Mouse (Mus musculus): ENCODE data around the gene Dpf3.

DNA sequence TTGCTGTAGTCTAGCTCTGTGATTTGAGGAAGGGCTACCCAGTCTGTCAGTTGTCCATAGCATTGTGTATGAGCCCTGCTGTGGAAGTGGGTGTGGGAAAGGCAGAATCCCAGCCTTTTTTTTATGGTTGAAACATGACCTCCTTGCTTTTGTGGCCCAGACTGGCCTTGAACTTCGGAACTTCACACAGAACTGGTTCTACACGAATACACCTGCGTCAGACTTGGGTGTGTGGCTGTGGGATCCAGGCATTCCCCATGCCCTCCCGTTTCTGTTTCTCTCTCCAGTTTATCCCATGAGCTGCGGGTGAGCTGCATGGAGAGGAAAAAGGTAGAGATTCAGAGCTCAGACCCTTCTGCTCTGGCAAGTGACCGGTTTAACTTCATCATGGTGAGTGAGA lies 44.5 kb upstream of the Dpf3 start:
- no peak for TF ChIP-seq POLR2A (IDR thresholded peaks at IDR 0.05; ENCODE audit: control insufficient read depth, low read depth, low read length)
- no peak for TF ChIP-seq CTCF (IDR thresholded peaks at IDR 0.05; ENCODE audit: control insufficient read depth, insufficient read depth, insufficient replicate concordance, low read depth, low read length)

Measured in testis, adult 2 months (tissue).